Mouse (Mus musculus) G1E (cell line): Measurements from ENCODE around the gene Vegfa. TPM values are rescaled to one million over a fixed set of nuclear protein-coding genes. Genes with fewer than 3 reads are reported as not detected.
A peak's percentile ranks its signal among the peaks of the same experiment; 100 is the strongest.

Experiments
- ATAC-seq: 2 replicates; pipeline ENCODE4 v1.8.0; 2016; ENCODE audit warnings: mild to moderate bottlenecking; ENCODE audit not compliant: insufficient number of reproducible peaks, poor library complexity, low FRiP score, severe bottlenecking; ENCODE audit errors: extremely low read depth
- DNase-seq: peaks from one replicate; pipeline ENCODE4 v3.0.0; 2012; ENCODE audit warnings: low spot score
- H3K27me3 ChIP-seq: 2 replicates; pipeline ENCODE4 v1.6.1; 2012; ENCODE audit warnings: mild to moderate bottlenecking, low read length, inconsistent platforms; ENCODE audit not compliant: insufficient read depth
- H3K36me3 ChIP-seq: replicated peaks from 2 replicates; pipeline ENCODE3; 2012; ENCODE audit warnings: mild to moderate bottlenecking, inconsistent platforms
- H3K4me1 ChIP-seq: 2 replicates; pipeline ENCODE4 v1.6.1; 2012; ENCODE audit warnings: low read depth, low read length, inconsistent platforms, mixed read lengths; ENCODE audit not compliant: insufficient read depth
- H3K4me3 ChIP-seq: 2 replicates; pipeline ENCODE4 v1.5.1; 2012; ENCODE audit warnings: low read depth, mild to moderate bottlenecking, inconsistent platforms, low read length, moderate library complexity, mixed read lengths
- H3K9me3 ChIP-seq: replicated peaks from 2 replicates; pipeline ENCODE4 v1.6.1; 2012; ENCODE audit warnings: inconsistent platforms
- CTCF ChIP-seq: IDR thresholded peaks from 2 replicates; pipeline ENCODE4 v1.5.1; 2012; ENCODE audit warnings: low read depth, low read length, inconsistent platforms, mixed read lengths
- GATA1 ChIP-seq: IDR thresholded peaks from 2 replicates; pipeline ENCODE4 v1.6.1; 2012; ENCODE audit warnings: borderline replicate concordance, low read length, inconsistent platforms, mixed read lengths
- GATA2 ChIP-seq: IDR thresholded peaks from 2 replicates; pipeline ENCODE4 v1.6.1; 2012; ENCODE audit warnings: low read depth, low read length, inconsistent platforms, borderline replicate concordance
- POLR2AphosphoS5 ChIP-seq: IDR thresholded peaks from 2 replicates; pipeline ENCODE4 v1.6.1; 2012; ENCODE audit warnings: low read depth, low read length, inconsistent platforms; ENCODE audit not compliant: insufficient replicate concordance
- TAL1 ChIP-seq: conservative IDR thresholded peaks from 2 replicates; pipeline ENCODE4 v1.6.1; 2012; ENCODE audit warnings: low read depth, low read length, inconsistent platforms, mixed read lengths
- polyA plus RNA-seq: library from polyadenylated mRNA; stranded (reverse); fragments of >175 nt; gene quantifications from 2 replicates; pipeline ENCODE4 v1.2.3, GENCODE M21; 2012
- total RNA-seq, 2 experiments: library from RNA; stranded (forward) in 1 of 2; stranded (reverse) in 1 of 2; fragments of 200-1000 nt in 1 of 2; fragments of >200 nt in 1 of 2; fragmentation: Nextera tagmentation in 1 of 2; gene quantifications; 2 replicates each; pipeline ENCODE4 v1.2.3; 2014 to 2017

Vegfa gene
- 106 and 145 TPM in 2 replicates for total RNA-seq (2014; fragmentation: Nextera tagmentation)
- total RNA-seq (2017), result 94.1 and 120 TPM in 2 replicates
- 51.6 and 56.0 TPM in 2 replicates for polyA plus RNA-seq

DNA sequence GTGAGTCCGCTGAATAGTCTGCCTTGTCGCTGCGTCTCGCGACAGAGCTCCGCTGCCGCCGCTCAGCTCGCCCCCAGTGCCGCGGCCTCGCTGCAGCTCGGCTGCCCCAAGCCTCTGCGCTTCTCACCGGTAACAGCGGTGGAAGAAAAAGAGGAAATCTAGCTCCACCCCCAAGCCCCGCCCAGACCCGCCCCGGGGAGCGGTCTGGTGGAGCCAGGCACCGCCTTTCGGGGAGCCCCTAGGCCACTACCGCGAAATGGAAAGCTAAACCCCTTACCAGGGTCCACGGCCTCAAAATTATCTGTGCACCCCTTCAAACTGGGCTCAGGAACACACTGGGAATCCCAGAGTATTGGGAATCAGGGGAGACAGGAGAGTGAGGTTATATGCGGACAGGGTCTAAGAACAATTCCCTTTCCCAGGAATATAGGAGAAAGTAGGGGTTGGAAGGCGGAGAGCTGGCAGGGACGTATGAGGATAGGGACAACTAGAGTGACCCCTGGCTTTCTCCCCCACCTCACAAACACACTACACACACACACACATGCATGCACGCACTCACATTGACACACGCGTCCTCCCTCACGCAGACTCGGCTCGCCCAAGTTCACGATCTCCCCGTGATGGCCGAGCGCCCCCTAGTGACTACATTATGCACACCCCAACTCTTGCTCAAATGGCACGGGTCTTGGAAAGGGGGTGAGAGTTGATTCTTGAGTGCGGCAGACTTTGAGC is at the start of gene Vegfa:
Gene Vegfa (minus strand): TSS at position 113 of the 735 bp plus-strand sequence.
- peak; percentile 46 for ATAC-seq
- DNase-seq, result peak; percentile 98
- peaks cover 38% of the 10 kb centered on the region for H3K36me3 ChIP-seq
- peaks cover 41% of the 10 kb centered on the region for H3K4me1 ChIP-seq
- H3K27me3 ChIP-seq, result no peaks in the 10 kb centered on the region
- peak within 1 kb of the TSS; percentile 95 for H3K4me3 ChIP-seq
- H3K9me3 ChIP-seq, result no peaks in the 10 kb centered on the region
- peak; percentile 89 for TF ChIP-seq CTCF
- no peak for TF ChIP-seq TAL1

DNA sequence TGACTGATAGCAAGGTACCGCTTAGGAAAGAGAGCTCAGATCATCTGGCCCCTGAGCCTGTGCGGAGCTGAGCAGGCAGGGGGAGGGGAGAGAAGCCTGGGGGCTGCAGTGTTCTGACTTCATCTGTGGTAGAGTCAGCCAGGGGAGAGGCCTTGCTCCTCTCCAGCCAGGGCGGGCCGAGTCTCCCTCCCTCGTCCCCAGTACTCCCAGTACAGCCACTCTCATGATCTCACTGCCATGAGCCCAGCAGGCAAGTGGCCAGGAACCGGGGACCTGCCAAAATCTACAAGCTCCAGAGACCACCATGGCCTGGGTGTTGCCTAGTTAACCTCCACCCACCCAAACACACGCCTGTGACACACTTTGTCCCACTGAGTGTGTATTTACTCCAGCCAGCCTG is 49.5 kb upstream of the Vegfa start:
- DNase-seq (no peak), ATAC-seq (no peak)
- Histone ChIP-seq H3K9me3 (peaks cover 3% of the 10 kb centered on the region), H3K36me3 (peaks cover 4% of the 10 kb centered on the region), H3K4me1 (peaks cover 6% of the 10 kb centered on the region), H3K4me3 (no peak overlapping the region), H3K27me3 (peaks cover 4% of the 10 kb centered on the region; the same call in 1 of the 2 replicates)
- TF ChIP-seq GATA2, result no peak
- no peak for TF ChIP-seq GATA1
- TF ChIP-seq POLR2AphosphoS5, result no peak
- no peak for TF ChIP-seq TAL1
- no peak for TF ChIP-seq CTCF

DNA sequence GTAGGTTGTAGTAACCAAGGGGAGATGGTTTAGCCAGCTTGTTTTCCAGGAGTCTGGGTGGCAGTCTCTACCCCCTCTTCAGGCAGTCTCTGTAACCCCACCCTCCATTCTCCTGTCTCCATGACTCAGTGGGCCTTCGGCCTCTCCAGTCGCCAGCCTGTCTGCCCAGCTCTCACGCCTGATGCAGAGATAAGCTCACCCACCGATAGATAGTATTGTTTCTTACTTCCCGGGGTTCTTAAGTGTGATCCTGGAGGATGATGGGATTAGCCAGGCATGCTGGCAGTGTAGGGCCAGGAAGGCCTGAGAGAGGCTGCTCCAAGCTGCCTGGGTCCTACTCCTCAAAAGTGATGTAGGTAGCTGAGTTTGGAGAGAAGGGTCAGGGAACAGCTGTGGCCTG is 48.9 kb upstream of the Vegfa start:
- Histone ChIP-seq H3K4me1 (no peaks in the 10 kb centered on the region; the same call in 1 of the 2 replicates), H3K4me3 (no peak overlapping the region), H3K36me3 (peaks cover 4% of the 10 kb centered on the region), H3K9me3 (peaks cover 3% of the 10 kb centered on the region), H3K27me3 (peaks cover 4% of the 10 kb centered on the region; the same call in 1 of the 2 replicates)
- DNase-seq (no peak), ATAC-seq (no peak)
- no peak for TF ChIP-seq TAL1

DNA sequence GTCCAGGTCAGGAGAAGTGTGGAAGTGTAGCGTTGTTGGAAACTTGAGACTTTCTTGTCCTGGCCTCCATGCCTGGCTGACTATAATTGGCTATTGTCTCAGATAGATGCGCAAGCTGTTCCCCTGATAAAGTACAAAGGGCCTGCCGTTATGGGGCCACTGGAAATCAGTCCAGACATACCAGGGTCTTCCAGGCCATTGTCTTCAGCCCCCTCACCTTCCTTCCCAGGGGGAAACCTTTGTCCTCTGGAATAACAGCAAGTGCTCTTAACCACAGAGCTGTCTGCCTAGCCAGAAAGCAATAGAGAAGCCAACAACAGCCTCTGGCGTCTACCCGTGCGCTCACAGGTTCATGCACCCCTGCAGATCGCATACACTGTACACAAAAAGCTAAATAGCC is 48.2 kb upstream of the Vegfa start:
- no peak overlapping the region for H3K4me3 ChIP-seq
- H3K9me3 ChIP-seq, result peaks cover 3% of the 10 kb centered on the region
- H3K27me3 ChIP-seq, result peaks cover 4% of the 10 kb centered on the region; the same call in 1 of the 2 replicates
- H3K4me1 ChIP-seq, result no peaks in the 10 kb centered on the region; the same call in 1 of the 2 replicates
- peaks cover 4% of the 10 kb centered on the region for H3K36me3 ChIP-seq
- TF ChIP-seq TAL1, result no peak
- no peak for TF ChIP-seq POLR2AphosphoS5
- no peak for TF ChIP-seq GATA1
- no peak for TF ChIP-seq GATA2
- no peak for TF ChIP-seq CTCF
- DNase-seq (no peak), ATAC-seq (no peak)

DNA sequence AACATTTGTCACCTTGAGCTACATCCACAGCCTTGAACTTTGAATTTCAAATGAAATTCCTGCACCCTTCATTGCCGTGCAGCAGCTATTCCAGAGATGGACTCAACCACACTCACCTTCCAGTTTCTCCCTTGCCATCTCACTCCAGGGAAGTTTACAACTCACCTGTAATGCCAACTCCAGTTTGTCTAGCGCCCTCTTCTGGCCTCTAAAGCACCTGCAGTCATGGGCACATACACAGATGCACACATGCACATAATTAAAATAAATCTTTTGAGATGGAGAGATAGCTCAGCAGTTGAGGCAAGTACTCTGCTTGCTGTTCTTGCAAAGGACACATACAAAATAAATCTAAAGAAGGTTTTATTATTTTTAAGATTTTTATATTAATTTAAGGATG is 46.9 kb upstream of the Vegfa start:
- ATAC-seq (no peak), DNase-seq (no peak)
- H3K27me3 ChIP-seq, result peaks cover 4% of the 10 kb centered on the region; the same call in 1 of the 2 replicates
- no peak for TF ChIP-seq GATA1
- no peak for TF ChIP-seq TAL1
- no peak for TF ChIP-seq POLR2AphosphoS5
- TF ChIP-seq CTCF, result no peak
- no peak for TF ChIP-seq GATA2
- H3K4me3 ChIP-seq, result no peak overlapping the region
- peaks cover 3% of the 10 kb centered on the region for H3K9me3 ChIP-seq
- H3K36me3 ChIP-seq, result peaks cover 4% of the 10 kb centered on the region
- peaks cover 4% of the 10 kb centered on the region for H3K4me1 ChIP-seq

DNA sequence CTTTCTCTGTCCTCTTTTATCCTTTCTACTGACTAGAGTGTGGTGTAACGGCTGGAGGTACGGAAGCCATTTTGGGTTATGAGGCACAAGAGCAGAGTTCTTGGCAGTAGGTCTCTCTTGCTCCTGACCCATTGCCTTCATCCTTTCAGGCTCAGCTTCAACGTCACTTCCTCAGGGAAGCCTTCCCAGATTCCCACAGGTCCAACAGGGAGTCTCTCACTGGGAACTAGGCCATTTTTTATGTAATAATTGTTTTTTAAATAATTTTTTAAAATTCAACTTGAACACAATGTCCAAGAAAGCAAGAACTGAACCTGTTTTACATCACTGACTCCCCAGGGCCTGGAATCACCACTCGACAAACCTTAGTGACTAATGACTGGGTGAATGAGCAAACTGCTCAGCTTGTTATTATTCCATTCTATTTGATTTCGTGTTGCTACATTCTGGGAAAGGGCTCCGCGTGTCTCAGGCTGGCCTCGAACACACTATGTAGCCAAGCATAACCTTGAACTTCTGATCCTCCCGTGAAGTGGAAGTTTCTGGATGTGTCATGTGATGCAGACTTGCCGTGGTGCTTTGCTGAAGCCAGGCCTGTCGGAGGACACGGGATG is 45.9 kb upstream of the Vegfa start:
- TF ChIP-seq GATA2 (no peak), TAL1 (no peak), POLR2AphosphoS5 (no peak), CTCF (no peak), GATA1 (no peak)
- H3K27me3 ChIP-seq, result peaks cover 10% of the 10 kb centered on the region; the same call in 1 of the 2 replicates
- H3K4me3 ChIP-seq, result no peak overlapping the region
- peaks cover 12% of the 10 kb centered on the region for H3K4me1 ChIP-seq
- DNase-seq, result no peak
- H3K9me3 ChIP-seq, result peaks cover 3% of the 10 kb centered on the region
- no peak for ATAC-seq
- H3K36me3 ChIP-seq, result peaks cover 4% of the 10 kb centered on the region
